Mouse (Mus musculus): ENCODE data around the gene 1500011B03Rik. TPM values are rescaled to one million over a fixed set of nuclear protein-coding genes. Genes with fewer than 3 reads are reported as not detected.

1500011B03Rik gene
- total and polyA plus RNA-seq, 3 experiments, result 47.7 to 75.2 TPM; not detected in 1

- H3K4me3 ChIP-seq (ENCODE audit: control insufficient read depth in 1 of 2, insufficient read depth in 1 of 2, low read depth in 2 of 2, low read length in 2 of 2), result no peak overlapping the region
- H3K9me3 ChIP-seq (replicated peaks; ENCODE audit: insufficient read depth, low read length), result no peaks in the 10 kb centered on the region
- no peak overlapping the region for H3K9ac ChIP-seq (ENCODE audit: control insufficient read depth, low read depth, low read length, poor library complexity, severe bottlenecking)
- H3K27ac ChIP-seq (ENCODE audit: control insufficient read depth, low read depth, low read length), result no peak overlapping the region
- no peaks in the 10 kb centered on the region; a peak in 1 of 4 replicates for H3K36me3 ChIP-seq (ENCODE audit: control insufficient read depth in 1 of 2, insufficient read depth in 2 of 2, low read length in 2 of 2)
- peaks cover under 1 to 6% of the 10 kb centered on the region in 2 experiments; a peak in 3 of 4 replicates for H3K27me3 ChIP-seq (ENCODE audit: control insufficient read depth in 1 of 2, insufficient read depth in 2 of 2, low read length in 2 of 2)
- H3K79me2 ChIP-seq (ENCODE audit: control insufficient read depth, insufficient read depth, low read length, poor library complexity), result no peaks in the 10 kb centered on the region; the same call in 1 of the 2 replicates
- TF ChIP-seq RAD21 (IDR thresholded peaks at IDR 0.05; ENCODE audit: low read depth, low read length) (no peak), HCFC1 (IDR thresholded peaks at IDR 0.05; ENCODE audit: low read depth, low read length) (no peak), JUND (IDR thresholded peaks at IDR 0.05; ENCODE audit: low read depth, low read length) (no peak), MYC (IDR thresholded peaks at IDR 0.05; ENCODE audit: low read depth, low read length) (no peak), GATA1 (IDR thresholded peaks at IDR 0.05; ENCODE audit: low read depth, low read length) (no peak), GABPA (IDR thresholded peaks at IDR 0.05; ENCODE audit: low read depth, low read length) (no peak), MEF2A (IDR thresholded peaks at IDR 0.05; ENCODE audit: extremely low read depth, insufficient replicate concordance, low read depth, low read length, poor library complexity, severe bottlenecking) (no peak), EP300 (IDR thresholded peaks at IDR 0.05; ENCODE audit: low read depth in 1 of 2, low read length in 2 of 2) (no peak), ZKSCAN1 (IDR thresholded peaks at IDR 0.05; ENCODE audit: low read depth, low read length) (no peak), POLR2AphosphoS5 (IDR thresholded peaks at IDR 0.05; ENCODE audit: borderline replicate concordance, low read depth, low read length) (no peak), ELF1 (IDR thresholded peaks at IDR 0.05; ENCODE audit: low read depth, low read length) (no peak), ZMIZ1 (IDR thresholded peaks at IDR 0.05; ENCODE audit: low read depth, low read length) (no peak), MAFK (IDR thresholded peaks at IDR 0.05; ENCODE audit: borderline replicate concordance, low read depth, low read length) (no peak), TBP (IDR thresholded peaks at IDR 0.05; ENCODE audit: low read depth, low read length) (no peak), E2F4 (IDR thresholded peaks at IDR 0.05; ENCODE audit: borderline replicate concordance, low read depth, low read length) (no peak), NRF1 (IDR thresholded peaks at IDR 0.05; ENCODE audit: insufficient read depth, low read depth, low read length, poor library complexity, severe bottlenecking) (no peak), SMC3 (IDR thresholded peaks at IDR 0.05; ENCODE audit: low read depth, low read length) (no peak), BHLHE40 (IDR thresholded peaks at IDR 0.05; ENCODE audit: borderline replicate concordance, low read depth, low read length) (no peak), SIN3A (IDR thresholded peaks at IDR 0.05; ENCODE audit: low read length) (no peak)
- DNase-seq (ENCODE audit: low read depth, low spot score), result no peak
- 0 out of 4 replicates have a peak, but pooled peaks cover 0 to 5% of the 10 kb centered on the region in 2 experiments for H3K4me1 ChIP-seq (ENCODE audit: control insufficient read depth in 1 of 2, insufficient read depth in 2 of 2, low read length in 2 of 2)
These were observed 6.5 kb upstream of the 1500011B03Rik start for GRCm38 (mm10) chr5:114829740-114830139.

DNA sequence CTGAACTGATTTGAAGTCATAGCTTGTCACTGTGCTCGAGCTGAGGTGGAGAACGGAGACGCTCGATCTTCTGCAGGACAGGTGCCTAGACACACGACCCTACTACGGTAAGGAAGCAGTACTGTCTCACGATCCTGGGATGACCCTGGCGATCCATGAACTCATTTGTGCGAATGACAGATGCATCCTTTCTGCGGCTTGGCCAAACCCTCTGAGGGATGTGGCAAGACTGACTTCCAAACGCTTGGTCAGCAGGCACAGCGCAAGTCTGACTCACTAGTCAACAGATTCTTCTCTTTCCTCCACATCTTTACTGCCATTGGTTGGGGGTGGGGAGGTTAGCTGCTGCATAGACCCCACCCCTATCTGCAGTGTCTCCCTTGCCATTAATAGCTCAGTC, 4.2 kb upstream of the 1500011B03Rik start:
- Histone ChIP-seq H3K79me2 (ENCODE audit: control insufficient read depth, insufficient read depth, low read length, poor library complexity) (peaks cover 2% of the 10 kb centered on the region), H3K36me3 (ENCODE audit: control insufficient read depth in 1 of 2, insufficient read depth in 2 of 2, low read length in 2 of 2) (no peaks in the 10 kb centered on the region; a peak in 1 of 4 replicates), H3K27me3 (ENCODE audit: control insufficient read depth in 1 of 2, insufficient read depth in 2 of 2, low read length in 2 of 2) (no peaks in the 10 kb centered on the region), H3K4me1 (ENCODE audit: control insufficient read depth in 1 of 2, insufficient read depth in 2 of 2, low read length in 2 of 2) (0 out of 4 replicates have a peak, but pooled peaks cover 0 to 5% of the 10 kb centered on the region in 2 experiments), H3K4me3 (ENCODE audit: control insufficient read depth in 1 of 2, insufficient read depth in 1 of 2, low read depth in 2 of 2, low read length in 2 of 2) (no peak overlapping the region), H3K9me3 (replicated peaks; ENCODE audit: insufficient read depth, low read length) (no peaks in the 10 kb centered on the region), H3K27ac (ENCODE audit: control insufficient read depth, low read depth, low read length) (no peak overlapping the region), H3K9ac (ENCODE audit: control insufficient read depth, low read depth, low read length, poor library complexity, severe bottlenecking) (no peak overlapping the region)
- DNase-seq (ENCODE audit: low read depth, low spot score), result no peak
- no peak for TF ChIP-seq ZKSCAN1 (IDR thresholded peaks at IDR 0.05; ENCODE audit: low read depth, low read length)
- no peak for TF ChIP-seq POLR2AphosphoS5 (IDR thresholded peaks at IDR 0.05; ENCODE audit: borderline replicate concordance, low read depth, low read length)
- no peak for TF ChIP-seq ELF1 (IDR thresholded peaks at IDR 0.05; ENCODE audit: low read depth, low read length)
- no peak for TF ChIP-seq TAL1 (IDR thresholded peaks at IDR 0.05; ENCODE audit: low read length)
- no peak for TF ChIP-seq RAD21 (IDR thresholded peaks at IDR 0.05; ENCODE audit: low read depth, low read length)
- no peak for TF ChIP-seq CHD2 (IDR thresholded peaks at IDR 0.05; ENCODE audit: low read length)
- no peak for TF ChIP-seq NRF1 (IDR thresholded peaks at IDR 0.05; ENCODE audit: insufficient read depth, low read depth, low read length, poor library complexity, severe bottlenecking)
- TF ChIP-seq SMC3 (IDR thresholded peaks at IDR 0.05; ENCODE audit: low read depth, low read length), result no peak

Measured in MEL (cell line).